Mouse (Mus musculus) stomach, embryonic 15.5 days (tissue): Measurements from ENCODE around the gene Ccno. TPM values are rescaled to one million over a fixed set of nuclear protein-coding genes. Genes with fewer than 3 reads are reported as not detected.
A peak's percentile ranks its signal among the peaks of the same experiment; 100 is the strongest.

Experiments used
- ATAC-seq: fragments of 200-750 bp; cut with Nextera tagmentation; 2 replicates; pipeline ENCODE4 v1.8.0; 2017; ENCODE audit warnings: low read depth, moderate number of reproducible peaks, moderate TSS enrichment; ENCODE audit not compliant: insufficient read depth, low FRiP score
- H3K27ac ChIP-seq: fragments of 300-500 bp; sonication (generic); 2 replicates; pipeline ENCODE4 v1.5.1; 2015; ENCODE audit warnings: mild to moderate bottlenecking, inconsistent platforms
- H3K27me3 ChIP-seq: fragments of 300-500 bp; sonication (generic); replicated peaks from 2 replicates; pipeline ENCODE4 v1.6.1; 2015; ENCODE audit warnings: inconsistent platforms
- H3K36me3 ChIP-seq: fragments of 300-500 bp; sonication (generic); 2 replicates; pipeline ENCODE4 v1.6.1; 2015; ENCODE audit warnings: inconsistent platforms
- H3K4me1 ChIP-seq: fragments of 300-500 bp; sonication (generic); 2 replicates; pipeline ENCODE4 v1.6.1; 2015; ENCODE audit warnings: inconsistent platforms
- H3K4me2 ChIP-seq: fragments of 300-500 bp; sonication (generic); 2 replicates; pipeline ENCODE4 v1.6.1; 2015; ENCODE audit warnings: mild to moderate bottlenecking, inconsistent platforms
- H3K4me3 ChIP-seq: fragments of 300-500 bp; sonication (generic); replicated peaks from 2 replicates; pipeline ENCODE4 v1.5.1; 2015; ENCODE audit warnings: inconsistent platforms
- H3K9ac ChIP-seq: fragments of 300-500 bp; sonication (generic); 2 replicates; pipeline ENCODE4 v1.6.1; 2015; ENCODE audit warnings: inconsistent platforms
- H3K9me3 ChIP-seq: fragments of 300-500 bp; sonication (generic); 2 replicates; pipeline ENCODE4 v1.6.1; 2016; ENCODE audit warnings: inconsistent platforms
- WGBS: fragments of 180-500 bp; shearing (Covaris S2); methylation state at CpG from one replicate; pipeline ENCODE4 v1.1.7; 2015; 5-methylcytosine and 5-hydroxymethylcytosine counted together
- polyA plus RNA-seq: library from polyadenylated mRNA; unstranded; fragments of >200 nt; fragmentation: Nextera tagmentation; extraction: Ambion mirVana; gene quantifications from 2 replicates; pipeline ENCODE4 v1.2.1, GENCODE M21; 2015

The Ccno gene
- polyA plus RNA-seq, 1 experiment from 2014 or later: 0.50 TPM

GRCm38 (mm10) chr13:112987991-112988390, 389 bp downstream of the Ccno start:
- H3K4me3 ChIP-seq: peak overlapping the region; percentile 51
- H3K27me3 ChIP-seq: peaks cover 71% of the 10 kb centered on the region
- ATAC-seq: peak; percentile 24; the same call in 1 of the 2 replicates

DNA sequence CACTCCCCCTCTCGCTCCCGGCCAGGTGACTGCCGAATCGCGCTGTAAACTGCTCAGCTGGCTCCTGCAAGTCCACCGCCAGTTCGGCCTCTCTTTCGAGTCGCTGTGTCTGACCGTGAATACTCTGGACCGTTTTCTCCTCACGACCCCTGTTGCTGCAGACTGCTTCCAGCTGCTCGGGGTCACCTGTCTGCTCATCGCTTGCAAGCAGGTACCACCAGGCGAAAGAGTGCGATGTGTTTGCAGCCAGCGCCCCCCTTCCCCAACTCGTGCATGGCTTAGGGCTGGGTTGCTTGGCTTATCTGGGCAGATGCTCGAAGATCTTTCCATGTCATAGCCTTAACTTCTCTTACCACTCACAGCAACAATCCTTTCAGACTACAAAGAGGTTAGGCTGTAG, 1.3 kb downstream of the Ccno start:
- H3K9me3 ChIP-seq: no peaks in the 10 kb centered on the region
- WGBS: under 1% methylated on average over 19 of the region's 19 CpGs
- peaks cover 36% of the 10 kb centered on the region for H3K4me1 ChIP-seq
- peak overlapping the region; percentile 99 for H3K4me2 ChIP-seq
- H3K36me3 ChIP-seq: no peaks in the 10 kb centered on the region
- no peak overlapping the region for H3K27ac ChIP-seq
- ATAC-seq: no peak
- H3K27me3 ChIP-seq: peaks cover 80% of the 10 kb centered on the region
- H3K4me3 ChIP-seq: peak overlapping the region; percentile 51
- H3K9ac ChIP-seq: no peak overlapping the region

More at GRCm38 (mm10) chr13:112987991-112988390, 389 bp downstream of the Ccno start:
- Histone ChIP-seq H3K27ac (no peak overlapping the region), H3K4me1 (peaks cover 31% of the 10 kb centered on the region), H3K9me3 (no peaks in the 10 kb centered on the region), H3K9ac (peak overlapping the region; percentile 10; the same call in 1 of the 2 replicates), H3K4me2 (peak overlapping the region; percentile 99), H3K36me3 (no peaks in the 10 kb centered on the region)
- WGBS: under 1% methylated on average over 39 of the region's 39 CpGs

DNA sequence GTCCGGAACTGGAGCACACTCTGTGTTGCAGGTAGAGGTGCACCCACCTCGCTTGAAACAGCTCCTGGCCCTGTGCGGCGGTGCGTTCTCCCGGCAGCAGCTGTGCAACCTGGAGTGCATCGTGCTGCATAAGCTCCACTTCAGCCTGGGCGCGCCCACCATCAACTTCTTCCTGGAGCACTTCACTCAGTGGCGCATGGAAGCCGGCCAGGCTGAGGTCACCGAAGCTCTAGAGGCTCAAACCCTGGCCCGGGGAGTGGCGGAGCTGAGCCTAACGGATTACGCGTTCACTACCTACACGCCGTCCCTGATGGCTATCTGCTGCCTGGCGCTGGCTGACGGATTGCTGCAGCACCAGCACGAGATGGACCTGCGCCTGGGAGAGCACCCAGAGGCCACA, 1.9 kb downstream of the Ccno start:
- ATAC-seq: no peak
- peaks cover 40% of the 10 kb centered on the region for H3K4me1 ChIP-seq
- no peaks in the 10 kb centered on the region for H3K9me3 ChIP-seq
- no peak overlapping the region for H3K9ac ChIP-seq
- H3K36me3 ChIP-seq: no peaks in the 10 kb centered on the region
- H3K4me2 ChIP-seq: peak overlapping the region; percentile 99
- WGBS: under 1% methylated on average over 23 of the region's 23 CpGs
- H3K27me3 ChIP-seq: peaks cover 81% of the 10 kb centered on the region
- no peak overlapping the region; the same call in 1 of the 2 replicates for H3K4me3 ChIP-seq
- H3K27ac ChIP-seq: no peak overlapping the region

- H3K4me1 ChIP-seq: peaks cover 40% of the 10 kb centered on the region
- 15% methylated on average over 4 of the region's 4 CpGs for whole genome bisulfite sequencing
These were observed 2.7 kb downstream of the Ccno start for GRCm38 (mm10) chr13:112990346-112990745.

GRCm38 (mm10) chr13:112993531-112994152, 6.0 kb downstream of the Ccno start, which contains the start of gene Mcidas:
Mcidas (plus strand) TSS chr13:112993845.
- Histone ChIP-seq H3K4me3 (peak within 1 kb of the TSS; percentile 43), H3K27ac (no peak within 1 kb of the TSS), H3K9me3 (no peaks in the 10 kb centered on the region), H3K9ac (no peak within 1 kb of the TSS), H3K4me2 (peak within 1 kb of the TSS; percentile 91), H3K4me1 (peaks cover 23% of the 10 kb centered on the region), H3K27me3 (peaks cover 86% of the 10 kb centered on the region), H3K36me3 (no peaks in the 10 kb centered on the region)
- 0 out of 2 replicates have a peak, but pooled peaks have one; percentile 36 for ATAC-seq
- under 1% methylated on average over 63 of the region's 63 CpGs for WGBS

More at GRCm38 (mm10) chr13:112990346-112990745, 2.7 kb downstream of the Ccno start:
- H3K9me3 ChIP-seq: no peaks in the 10 kb centered on the region
- no peak overlapping the region for H3K27ac ChIP-seq
- no peak overlapping the region for H3K9ac ChIP-seq
- H3K27me3 ChIP-seq: peaks cover 86% of the 10 kb centered on the region
- no peaks in the 10 kb centered on the region for H3K36me3 ChIP-seq
- no peak for ATAC-seq
- no peak overlapping the region for H3K4me2 ChIP-seq
- no peak overlapping the region for H3K4me3 ChIP-seq

- WGBS: under 1% methylated on average over 25 of the region's 25 CpGs
- no peak overlapping the region for H3K9ac ChIP-seq
These were observed 6.6 kb downstream of the Ccno start for GRCm38 (mm10) chr13:112994191-112994590.

DNA sequence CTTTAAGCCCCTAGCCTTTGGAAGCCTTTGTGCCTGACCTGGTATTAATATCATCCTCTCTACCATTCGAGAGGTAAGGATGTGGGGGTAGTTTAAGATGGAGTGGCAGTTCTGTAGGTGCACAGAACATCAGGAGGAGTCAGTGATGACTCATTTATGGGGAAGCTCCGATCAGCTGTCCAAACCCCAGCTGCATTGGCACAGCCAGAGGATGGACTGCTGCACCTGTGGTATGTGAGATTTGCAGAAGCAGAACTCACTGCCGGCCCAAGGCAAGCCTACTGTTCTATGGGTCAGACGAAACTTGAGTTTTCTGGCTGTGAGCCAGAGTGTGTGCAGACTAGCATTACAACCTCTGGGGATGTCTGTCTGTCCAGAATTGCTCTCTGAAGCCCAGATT, 8.8 kb downstream of the Ccno start:
- Histone ChIP-seq H3K36me3 (no peaks in the 10 kb centered on the region), H3K9ac (no peak overlapping the region), H3K4me3 (no peak overlapping the region), H3K27ac (no peak overlapping the region), H3K4me2 (no peak overlapping the region), H3K9me3 (no peaks in the 10 kb centered on the region), H3K4me1 (peaks cover 12% of the 10 kb centered on the region; the same call in 1 of the 2 replicates), H3K27me3 (peaks cover 66% of the 10 kb centered on the region)
- no peak for ATAC-seq
- WGBS: 53% methylated on average over 4 of the region's 4 CpGs

More at GRCm38 (mm10) chr13:112994191-112994590, 6.6 kb downstream of the Ccno start:
- no peak overlapping the region for H3K27ac ChIP-seq
- H3K36me3 ChIP-seq: no peaks in the 10 kb centered on the region
- H3K4me2 ChIP-seq: peak overlapping the region; percentile 91
- H3K4me3 ChIP-seq: peak overlapping the region; percentile 43
- peaks cover 18% of the 10 kb centered on the region for H3K4me1 ChIP-seq
- peak; percentile 57 for ATAC-seq
- no peaks in the 10 kb centered on the region for H3K9me3 ChIP-seq
- H3K27me3 ChIP-seq: peaks cover 83% of the 10 kb centered on the region

DNA sequence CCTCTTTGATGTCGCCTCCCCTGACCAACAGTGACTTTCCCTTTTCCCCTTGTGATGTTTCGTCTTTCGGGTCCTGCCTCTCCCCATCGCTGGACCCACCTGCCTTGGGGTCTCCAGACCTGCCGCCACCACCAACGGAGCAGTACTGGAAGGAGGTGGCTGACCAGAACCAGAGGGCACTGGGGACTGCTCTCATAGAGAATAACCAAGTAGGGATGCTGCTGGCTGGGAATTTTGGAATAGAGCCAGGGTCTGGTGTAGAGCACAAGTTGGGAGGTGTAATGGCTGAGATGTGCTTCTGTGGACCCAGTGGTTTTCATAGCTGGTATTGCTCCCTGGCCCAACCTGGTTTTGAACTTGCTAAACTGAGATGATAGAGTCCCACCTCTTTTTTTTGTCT, 9.8 kb downstream of the Ccno start:
- Histone ChIP-seq H3K36me3 (no peaks in the 10 kb centered on the region), H3K27me3 (peaks cover 61% of the 10 kb centered on the region), H3K4me2 (no peak overlapping the region), H3K9me3 (no peaks in the 10 kb centered on the region), H3K27ac (no peak overlapping the region), H3K4me3 (no peak overlapping the region), H3K9ac (no peak overlapping the region), H3K4me1 (peaks cover 12% of the 10 kb centered on the region; the same call in 1 of the 2 replicates)
- 63% methylated on average over 6 of the region's 6 CpGs for WGBS
- no peak for ATAC-seq

DNA sequence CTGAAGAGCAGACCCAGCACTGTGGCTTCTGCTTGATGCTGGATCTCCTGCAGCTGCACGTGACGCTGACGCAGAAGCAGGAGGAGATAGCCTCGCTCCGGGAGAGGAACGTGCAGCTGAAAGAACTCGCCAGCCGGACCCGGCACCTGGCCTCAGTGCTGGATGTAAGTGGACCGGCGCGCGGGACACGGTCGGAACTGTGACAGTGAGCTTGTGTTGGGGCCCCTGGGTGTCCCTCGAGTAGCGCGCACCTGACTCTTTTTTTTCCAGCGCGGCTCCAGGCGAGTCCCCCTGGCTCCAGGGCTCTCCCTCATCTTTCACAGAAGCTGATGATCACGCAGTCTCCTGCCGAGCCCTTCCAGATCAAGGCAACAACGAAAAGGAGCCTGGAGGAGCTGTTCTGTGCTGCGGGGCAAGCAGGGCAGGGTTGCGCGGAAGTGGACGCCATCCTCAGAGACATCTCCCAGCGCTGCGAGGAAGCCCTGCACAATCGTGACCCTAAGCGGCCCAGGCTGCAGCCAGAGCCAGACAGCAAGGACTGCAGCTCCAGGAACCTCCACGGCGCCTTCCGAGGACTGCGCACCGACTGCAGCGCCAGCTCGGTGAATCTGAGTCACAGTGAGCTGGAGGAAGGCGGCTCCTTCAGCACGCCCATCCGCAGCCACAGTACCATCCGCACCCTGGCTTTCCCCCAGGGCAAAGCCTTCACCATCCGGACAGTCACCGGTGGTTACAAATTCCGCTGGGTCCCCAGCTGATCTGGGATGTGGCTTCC, 11.0 kb downstream of the Ccno start:
- ATAC-seq: 0 out of 2 replicates have a peak, but pooled peaks have one; percentile 7
- no peak overlapping the region for H3K27ac ChIP-seq
- peaks cover 51% of the 10 kb centered on the region for H3K27me3 ChIP-seq
- H3K9ac ChIP-seq: 0 out of 2 replicates have a peak overlapping the region, but pooled peaks have one; percentile 6
- peak overlapping the region; percentile 84 for H3K4me2 ChIP-seq
- under 1% methylated on average over 46 of the region's 46 CpGs for WGBS
- peaks cover 9% of the 10 kb centered on the region; the same call in 1 of the 2 replicates for H3K4me1 ChIP-seq
- H3K9me3 ChIP-seq: no peaks in the 10 kb centered on the region
- H3K36me3 ChIP-seq: no peaks in the 10 kb centered on the region
- peak overlapping the region; percentile 39 for H3K4me3 ChIP-seq

- Histone ChIP-seq H3K4me2 (peak overlapping the region; percentile 36; the same call in 1 of the 2 replicates), H3K9me3 (no peaks in the 10 kb centered on the region), H3K9ac (no peak overlapping the region), H3K36me3 (no peaks in the 10 kb centered on the region), H3K4me1 (0 out of 2 replicates have a peak, but pooled peaks cover 3% of the 10 kb centered on the region), H3K27ac (peak overlapping the region; percentile 83), H3K27me3 (peaks cover 37% of the 10 kb centered on the region), H3K4me3 (no peak overlapping the region)
- ATAC-seq: peak; percentile 11; the same call in 1 of the 2 replicates
- 64% methylated on average over 3 of the region's 3 CpGs for WGBS
These were observed 12.5 kb downstream of the Ccno start for GRCm38 (mm10) chr13:113000090-113000489.

DNA sequence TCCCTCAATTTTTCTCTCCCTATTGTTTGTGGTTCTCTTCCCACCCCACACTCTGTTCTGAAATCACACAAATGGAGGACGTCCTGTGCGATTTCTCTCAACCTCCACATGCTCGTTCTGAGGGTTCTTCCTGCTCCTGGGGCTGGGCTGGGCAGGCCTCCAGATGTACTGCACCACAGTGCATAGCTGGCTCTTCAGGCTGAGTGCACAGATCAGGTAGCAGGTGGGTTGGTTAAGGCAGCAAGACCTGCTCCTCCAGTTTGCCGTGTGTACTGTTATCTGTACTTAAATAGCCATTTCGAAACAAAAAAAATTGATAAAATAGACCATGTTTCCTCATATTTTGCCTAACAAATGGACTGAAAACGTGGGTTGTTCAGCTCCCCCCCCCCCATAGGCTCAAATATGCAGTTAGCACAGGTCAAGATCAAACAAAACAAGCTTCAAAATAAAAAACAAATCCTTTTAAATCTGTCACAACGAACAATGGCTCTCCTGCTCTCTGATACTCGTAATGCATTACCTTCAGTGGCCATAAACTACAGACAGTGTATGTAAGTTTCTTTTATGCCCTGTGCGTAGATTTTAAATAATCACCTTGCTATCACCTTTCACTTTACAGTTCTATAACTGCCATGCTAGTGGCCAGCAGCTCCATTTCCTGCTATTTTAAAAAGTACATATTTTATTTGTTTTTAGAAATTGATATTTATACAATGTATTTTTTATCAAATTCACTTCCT, 13.1 kb downstream of the Ccno start:
- Histone ChIP-seq H3K9me3 (no peaks in the 10 kb centered on the region), H3K4me1 (0 out of 2 replicates have a peak, but pooled peaks cover 3% of the 10 kb centered on the region), H3K4me3 (no peak overlapping the region), H3K27me3 (peaks cover 32% of the 10 kb centered on the region), H3K4me2 (peak overlapping the region; percentile 36; the same call in 1 of the 2 replicates), H3K36me3 (no peaks in the 10 kb centered on the region), H3K27ac (peak overlapping the region; percentile 83), H3K9ac (no peak overlapping the region)
- ATAC-seq: peak; percentile 97
- WGBS: 53% methylated on average over 9 of the region's 9 CpGs
